Mouse (Mus musculus): Measurements from ENCODE around the gene A230072I06Rik.

A230072I06Rik gene

DNA sequence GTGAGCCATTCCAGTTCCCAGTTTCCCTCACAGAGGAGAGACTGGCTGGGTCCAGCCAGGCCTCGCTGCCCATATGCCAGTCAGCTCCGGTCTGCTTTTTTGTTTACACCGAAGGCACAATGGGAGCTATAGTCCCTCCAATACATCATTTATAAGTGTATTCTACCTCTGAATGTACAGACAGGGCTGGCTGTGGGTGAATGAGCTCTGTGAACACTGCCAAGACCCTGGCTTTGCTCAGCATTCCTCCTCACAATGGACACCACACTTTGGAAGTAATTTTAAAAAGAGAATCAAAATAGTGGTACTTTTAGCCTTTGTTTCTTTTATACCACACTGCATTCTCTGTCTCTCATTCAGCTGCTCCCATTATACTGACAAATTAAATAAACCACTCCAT is 44.6 kb downstream of the A230072I06Rik start:
- DNase-seq (ENCODE audit: low read depth, low spot score) = no peak

GRCm38 (mm10) chr8:12324561-12324960 is 45.9 kb downstream of the A230072I06Rik start:
- no peak for DNase-seq (ENCODE audit: low read depth, low spot score)

DNA sequence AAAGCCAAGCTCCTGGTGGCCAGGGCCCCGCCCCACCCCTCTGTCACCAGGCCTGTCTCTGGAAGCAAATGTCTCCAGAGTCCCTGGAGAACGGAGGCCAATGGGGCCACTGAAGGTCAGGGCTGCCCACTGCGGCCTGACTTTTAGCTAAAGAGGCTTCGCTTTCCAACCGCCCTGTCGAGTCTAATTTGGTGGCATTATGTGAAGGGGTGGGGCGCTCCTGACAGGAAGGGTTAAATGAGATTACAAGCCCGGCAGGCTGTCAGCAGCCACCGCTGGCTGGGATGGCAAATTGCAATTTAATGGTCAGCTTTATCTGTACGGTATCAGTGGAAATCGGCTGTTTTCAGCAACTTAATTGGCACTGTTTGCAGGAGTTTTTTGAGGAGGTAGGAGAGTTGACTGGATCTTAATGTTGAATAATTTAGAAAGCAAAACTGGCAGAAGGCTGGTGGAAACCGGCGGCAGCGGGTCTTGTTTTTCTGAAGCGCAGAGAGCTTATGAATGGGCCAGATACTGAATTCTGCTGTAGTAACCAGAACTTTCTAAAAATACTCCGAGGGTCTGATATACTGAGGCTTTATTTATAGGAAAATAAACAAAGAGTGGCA is 46.5 kb downstream of the A230072I06Rik start:
- DNase-seq (ENCODE audit: low read depth, low spot score) = no peak

DNA sequence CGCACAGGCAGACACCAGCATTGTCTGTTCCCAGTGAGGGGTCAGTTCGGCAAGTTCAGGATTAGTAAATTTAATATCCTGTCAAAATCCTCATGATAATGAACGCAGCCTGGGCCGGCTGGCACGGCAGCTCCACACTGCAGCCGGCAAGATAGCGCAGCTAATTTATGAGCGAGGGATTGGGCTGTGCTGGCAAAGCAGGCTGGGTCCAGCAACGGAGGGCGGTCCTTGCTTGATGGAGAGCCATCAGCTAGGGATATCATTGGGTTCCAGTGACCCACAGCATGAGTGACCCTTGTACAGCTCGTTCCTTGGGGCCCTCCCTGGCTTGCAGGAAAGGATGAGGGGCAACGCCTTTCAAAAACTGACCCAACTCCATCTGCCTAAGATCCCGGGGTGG is 48.6 kb downstream of the A230072I06Rik start:
- no peak for DNase-seq (ENCODE audit: low read depth, low spot score)

DNA sequence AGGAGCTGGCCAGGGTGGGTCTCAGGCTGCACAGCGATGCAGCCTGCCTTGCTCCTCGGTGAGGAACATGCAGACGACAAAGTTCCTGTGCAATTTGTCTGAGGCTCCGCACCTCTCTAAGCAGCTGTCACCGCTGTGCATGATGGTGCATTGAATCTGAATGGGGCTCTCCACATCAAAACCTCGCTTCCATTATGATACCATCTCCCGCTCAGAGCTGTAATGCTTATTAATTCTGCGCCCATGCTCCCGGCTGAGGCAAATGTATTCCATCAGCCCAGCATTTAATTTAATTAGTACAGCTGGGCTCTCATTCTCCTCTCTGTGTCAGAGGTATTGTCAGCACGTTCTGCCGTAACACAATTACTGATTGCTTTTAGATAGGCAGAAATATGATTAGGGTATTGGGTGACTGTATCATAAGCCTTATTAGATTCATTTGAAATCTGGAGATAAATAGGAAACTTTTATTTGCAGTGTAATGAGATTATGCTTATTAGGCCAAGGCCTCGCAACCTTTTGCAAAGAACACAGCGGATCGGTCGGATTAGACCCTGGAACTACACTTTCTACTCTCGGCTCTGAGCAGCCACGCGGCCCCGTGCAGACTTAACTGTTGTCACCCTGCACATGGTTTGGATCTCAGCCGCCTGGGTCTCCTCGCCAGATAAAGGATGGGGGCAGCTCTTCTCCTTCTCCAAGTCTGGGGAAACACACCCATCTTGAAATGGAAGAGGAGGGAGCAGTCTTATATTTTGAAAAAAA is 49.3 kb downstream of the A230072I06Rik start:
- DNase-seq (ENCODE audit: low read depth, low spot score) = no peak

GRCm38 (mm10) chr8:12328476-12328875 is 49.9 kb downstream of the A230072I06Rik start:
- DNase-seq (ENCODE audit: low read depth, low spot score) = no peak

DNA sequence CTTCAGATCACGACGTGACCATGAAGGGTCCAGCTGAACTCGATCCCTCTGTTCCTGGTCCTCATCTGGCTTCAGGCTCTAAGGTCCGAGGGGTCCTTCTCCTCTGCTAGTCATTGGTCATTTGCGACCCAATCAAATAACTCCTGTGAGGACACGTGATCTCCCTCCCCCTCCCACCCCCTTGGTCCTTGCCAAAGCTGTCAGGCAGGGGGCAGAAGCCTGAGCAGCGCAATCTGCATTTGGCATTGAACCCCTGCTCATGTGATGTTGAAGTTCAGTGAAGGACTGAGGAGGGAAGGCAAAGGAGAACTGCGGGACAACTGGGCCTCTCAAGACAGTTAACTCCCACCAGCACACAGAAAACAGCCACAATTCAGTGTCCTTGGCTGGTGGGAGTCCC is 51.4 kb downstream of the A230072I06Rik start:
- DNase-seq (ENCODE audit: low read depth, low spot score) = no peak
